Mouse (Mus musculus): ENCODE measurements around the gene Tmem214.

DNA sequence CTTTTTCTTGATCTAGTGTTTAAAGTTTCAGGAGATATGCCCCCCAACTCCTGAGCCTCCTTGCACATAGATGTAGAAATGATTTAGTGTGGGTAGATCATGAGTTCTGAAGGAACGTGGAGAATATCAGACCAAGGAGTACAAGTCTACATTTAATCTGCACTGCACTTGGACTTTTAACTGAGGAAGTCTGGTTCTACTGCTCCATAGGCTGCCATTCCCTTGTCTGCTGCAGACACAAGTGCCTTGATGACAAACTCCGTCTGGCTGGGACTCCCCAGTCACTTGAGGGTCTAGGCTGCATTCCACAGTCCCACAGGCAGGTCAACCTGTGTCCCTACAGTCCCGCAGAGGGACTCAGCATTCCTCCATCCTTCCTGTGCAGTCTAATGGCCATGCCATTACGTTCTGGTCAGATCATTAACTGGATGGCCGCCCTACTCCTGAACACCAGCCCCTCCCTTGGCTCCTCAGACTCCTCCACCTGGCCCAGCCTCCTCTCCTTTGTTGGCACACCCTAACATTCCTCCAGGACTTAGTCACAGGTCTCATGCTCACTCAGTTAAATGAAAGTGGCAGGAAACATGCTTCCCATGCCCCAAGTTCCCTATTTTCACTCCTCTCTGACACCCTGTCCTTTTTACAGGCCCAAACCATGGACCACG lies 17.8 kb upstream of the Tmem214 start:
- TF ChIP-seq USF1 (IDR thresholded peaks at IDR 0.05; ENCODE audit: low read depth) (no peak), CTCF (IDR thresholded peaks at IDR 0.05; ENCODE audit: control insufficient read depth, insufficient read depth, insufficient read length) (no peak)
